Mouse (Mus musculus) neural tube, embryonic 13.5 days (tissue): Measurements from ENCODE around the gene Myrf. TPM values are rescaled to one million over a fixed set of nuclear protein-coding genes. Genes with fewer than 3 reads are reported as not detected.
"Not testable (repeated sequence)": the region's sequence is repeated elsewhere in the genome, so short reads cannot be mapped to it uniquely, and the experiment has no call there.

Source experiments
- ATAC-seq: fragments of 200-750 bp; cut with Nextera tagmentation; 2 replicates; pipeline ENCODE4 v1.8.0; 2017; ENCODE audit warnings: low read depth, mild to moderate bottlenecking, moderate TSS enrichment, moderate library complexity
- H3K27ac ChIP-seq: fragments of 300-500 bp; sonication (generic); replicated peaks from 2 replicates; pipeline ENCODE4 v1.5.1; 2015; ENCODE audit warnings: moderate library complexity, mild to moderate bottlenecking, inconsistent platforms
- H3K27me3 ChIP-seq: fragments of 300-500 bp; sonication (generic); 2 replicates; pipeline ENCODE4 v1.6.1; 2015; ENCODE audit warnings: mild to moderate bottlenecking, inconsistent platforms
- H3K36me3 ChIP-seq: fragments of 300-500 bp; sonication (generic); 2 replicates; pipeline ENCODE4 v1.6.1; 2015; ENCODE audit warnings: mild to moderate bottlenecking, inconsistent platforms
- H3K4me1 ChIP-seq: fragments of 300-500 bp; sonication (generic); replicated peaks from 2 replicates; pipeline ENCODE4 v1.6.1; 2015; ENCODE audit warnings: inconsistent platforms
- H3K4me2 ChIP-seq: fragments of 300-500 bp; sonication (generic); 2 replicates; pipeline ENCODE4 v1.6.1; 2015; ENCODE audit warnings: inconsistent platforms, mild to moderate bottlenecking, moderate library complexity
- H3K4me3 ChIP-seq: fragments of 300-500 bp; sonication (generic); 2 replicates; pipeline ENCODE4 v1.5.1; 2015; ENCODE audit warnings: mild to moderate bottlenecking, inconsistent platforms
- H3K9ac ChIP-seq: fragments of 300-500 bp; sonication (generic); 2 replicates; pipeline ENCODE4 v1.6.1; 2015; ENCODE audit warnings: moderate library complexity, mild to moderate bottlenecking, inconsistent platforms
- H3K9me3 ChIP-seq: fragments of 300-500 bp; sonication (generic); 2 replicates; pipeline ENCODE4 v1.6.1; 2016; ENCODE audit warnings: inconsistent platforms
- WGBS: fragments of 180-500 bp; shearing (Covaris S2); methylation state at CpG from one replicate; pipeline ENCODE4 v1.1.7; 2015; 5-methylcytosine and 5-hydroxymethylcytosine counted together
- microRNA-seq: library from miRNA; unstranded; fragments of <30 nt; microRNA quantifications from one replicate; pipeline ENCODE4, GENCODE M21; 2016
- polyA plus RNA-seq: library from polyadenylated mRNA; unstranded; fragments of >200 nt; fragmentation: Nextera tagmentation; extraction: Ambion mirVana; gene quantifications from 2 replicates; pipeline ENCODE4 v1.2.1, GENCODE M21; 2015

The Myrf gene
- polyA plus RNA-seq, 1 experiment from 2014 or later = 0.67 TPM

- H3K4me2 ChIP-seq, H3K27ac ChIP-seq, H3K4me1 ChIP-seq, H3K4me3 ChIP-seq, H3K27me3 ChIP-seq, H3K9ac ChIP-seq, H3K9me3 ChIP-seq, ATAC-seq, H3K36me3 ChIP-seq: not testable (repeated sequence)
- whole genome bisulfite sequencing = 86% methylated on average over 3 of the region's 3 CpGs
Observed at GRCm38 (mm10) chr19:10169692-10170330, 70.7 kb downstream of the Myrf start.

- no peaks in the 10 kb centered on the region for H3K9me3 ChIP-seq
- ATAC-seq = no peak
- no peaks in the 10 kb centered on the region for H3K27me3 ChIP-seq
- H3K4me2 ChIP-seq = no peak overlapping the region
- no peak overlapping the region for H3K9ac ChIP-seq
- H3K4me1 ChIP-seq = no peaks in the 10 kb centered on the region
- no peaks in the 10 kb centered on the region for H3K36me3 ChIP-seq
- no peak overlapping the region for H3K27ac ChIP-seq
- H3K4me3 ChIP-seq = no peak overlapping the region
Observed at GRCm38 (mm10) chr19:10169179-10169578, 71.4 kb downstream of the Myrf start.

- H3K4me3 ChIP-seq = no peak overlapping the region
- H3K4me1 ChIP-seq = no peaks in the 10 kb centered on the region
- no peak overlapping the region for H3K4me2 ChIP-seq
- 86% methylated on average over 3 of the region's 3 CpGs for WGBS
- no peaks in the 10 kb centered on the region for H3K9me3 ChIP-seq
- no peak overlapping the region for H3K27ac ChIP-seq
- ATAC-seq = no peak
- H3K9ac ChIP-seq = no peak overlapping the region
- H3K36me3 ChIP-seq = no peaks in the 10 kb centered on the region
- H3K27me3 ChIP-seq = no peaks in the 10 kb centered on the region
Observed at GRCm38 (mm10) chr19:10168441-10168840, 72.1 kb downstream of the Myrf start.

- no peaks in the 10 kb centered on the region for H3K9me3 ChIP-seq
- no peak overlapping the region for H3K9ac ChIP-seq
- H3K27ac ChIP-seq = no peak overlapping the region
- no peak overlapping the region for H3K4me3 ChIP-seq
- no peak overlapping the region for H3K4me2 ChIP-seq
- ATAC-seq = no peak
- H3K4me1 ChIP-seq = no peaks in the 10 kb centered on the region
- H3K27me3 ChIP-seq = no peaks in the 10 kb centered on the region
- H3K36me3 ChIP-seq = no peaks in the 10 kb centered on the region
- WGBS = 72% methylated on average over 1 of the region's 1 CpGs
Observed at GRCm38 (mm10) chr19:10167951-10168350, 72.6 kb downstream of the Myrf start.

- no peaks in the 10 kb centered on the region for H3K9me3 ChIP-seq
- H3K36me3 ChIP-seq = no peaks in the 10 kb centered on the region
- H3K27me3 ChIP-seq = no peaks in the 10 kb centered on the region
- H3K4me3 ChIP-seq = no peak overlapping the region
- H3K9ac ChIP-seq = no peak overlapping the region
- WGBS = 83% methylated on average over 4 of the region's 4 CpGs
- no peak for ATAC-seq
- no peak overlapping the region for H3K27ac ChIP-seq
- H3K4me2 ChIP-seq = no peak overlapping the region
- H3K4me1 ChIP-seq = no peaks in the 10 kb centered on the region
Observed at GRCm38 (mm10) chr19:10167112-10167511, 73.4 kb downstream of the Myrf start.

- H3K4me3 ChIP-seq, H3K9ac ChIP-seq, H3K4me1 ChIP-seq, H3K36me3 ChIP-seq, ATAC-seq, H3K9me3 ChIP-seq, H3K27ac ChIP-seq, H3K27me3 ChIP-seq, H3K4me2 ChIP-seq: not testable (repeated sequence)
- WGBS = 85% methylated on average over 4 of the region's 4 CpGs
Observed at GRCm38 (mm10) chr19:10165928-10166327, 74.6 kb downstream of the Myrf start.

- Histone ChIP-seq H3K4me2 (no peak overlapping the region), H3K9ac (no peak overlapping the region), H3K4me1 (no peaks in the 10 kb centered on the region), H3K36me3 (no peaks in the 10 kb centered on the region), H3K27ac (no peak overlapping the region), H3K9me3 (no peaks in the 10 kb centered on the region), H3K4me3 (no peak overlapping the region), H3K27me3 (no peaks in the 10 kb centered on the region)
- ATAC-seq = no peak
- 84% methylated on average over 3 of the region's 3 CpGs for WGBS
Observed at GRCm38 (mm10) chr19:10163896-10164295, 76.7 kb downstream of the Myrf start.

Small RNA genes lying within 50 kb of the gene (microRNA-seq; reads per million reads assigned to microRNA genes)
- gene Mir6993 = not detected

Other genes with a start within 250 kb of the Myrf start
- gene Best1, start 239.1 kb downstream of the Myrf start, polyA plus RNA-seq = 1.0 and 1.5 TPM in 2 replicates
- gene Rab3il1, start 239.1 kb downstream of the Myrf start, polyA plus RNA-seq = 25.2 and 26.2 TPM in 2 replicates
- gene Fads3, start 199.2 kb downstream of the Myrf start, polyA plus RNA-seq = 18.8 and 19.1 TPM in 2 replicates
- 113 and 114 TPM in 2 replicates for gene Fads2, start 139.0 kb downstream of the Myrf start, polyA plus RNA-seq
- 146 and 151 TPM in 2 replicates for gene Fads1, start 57.9 kb downstream of the Myrf start, polyA plus RNA-seq
- 347 and 404 TPM in 2 replicates for gene Tmem258, start 36.7 kb downstream of the Myrf start, polyA plus RNA-seq
- gene Fen1, start 36.6 kb downstream of the Myrf start, polyA plus RNA-seq = 31.6 and 33.4 TPM in 2 replicates
- 6.3 and 6.4 TPM in 2 replicates for gene Dagla, start 64.1 kb upstream of the Myrf start, polyA plus RNA-seq
- 9.6 and 10.7 TPM in 2 replicates for gene Syt7, start 148.3 kb upstream of the Myrf start, polyA plus RNA-seq
- 0.55 and 0.67 TPM in 2 replicates for gene Lrrc10b, start 216.7 kb upstream of the Myrf start, polyA plus RNA-seq
- gene Ppp1r32, start 242.2 kb upstream of the Myrf start, polyA plus RNA-seq = 0.18 and 0.22 TPM in 2 replicates